Mouse (Mus musculus): ENCODE measurements at regions not wholly inside any gene's neighbourhood (a gene's known extent, or its start where the extent isn't known, plus 50 kb on each side); places are given as distances from the start of the nearest gene placed in this dataset.

DNA sequence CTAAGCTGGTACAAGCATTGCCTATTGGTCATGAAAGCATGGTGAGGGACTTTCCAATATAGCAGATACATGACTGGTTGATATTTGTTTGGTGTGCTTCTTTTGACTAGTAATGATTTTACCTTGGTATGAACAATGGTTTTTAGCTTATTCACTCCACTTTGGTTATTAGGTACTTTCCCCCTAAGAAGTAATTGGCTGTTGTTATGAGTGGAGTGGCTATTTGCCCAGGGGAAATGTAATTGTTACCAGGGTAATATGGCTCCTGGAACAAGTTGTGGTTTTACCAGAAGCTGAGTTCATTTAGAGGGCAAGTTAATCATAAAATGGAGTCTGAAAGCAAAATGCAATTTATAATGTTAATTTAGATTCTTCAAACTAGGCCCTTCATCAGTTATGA lies 1000.2 kb upstream of the Manea start:
- Histone ChIP-seq H3K79me2 (ENCODE audit: control insufficient read depth, insufficient read depth, low read length, poor library complexity) (no peaks in the 10 kb centered on the region), H3K27me3 (ENCODE audit: control insufficient read depth in 1 of 2, insufficient read depth in 2 of 2, low read length in 2 of 2) (no peaks in the 10 kb centered on the region), H3K4me1 (ENCODE audit: control insufficient read depth in 1 of 2, insufficient read depth in 2 of 2, low read length in 2 of 2) (no peaks in the 10 kb centered on the region), H3K27ac (ENCODE audit: control insufficient read depth, low read depth, low read length) (no peak overlapping the region), H3K36me3 (ENCODE audit: control insufficient read depth in 1 of 2, insufficient read depth in 2 of 2, low read length in 2 of 2) (no peaks in the 10 kb centered on the region), H3K9ac (ENCODE audit: control insufficient read depth, low read depth, low read length, poor library complexity, severe bottlenecking) (no peak overlapping the region), H3K9me3 (replicated peaks; ENCODE audit: insufficient read depth, low read length) (no peaks in the 10 kb centered on the region), H3K4me3 (ENCODE audit: control insufficient read depth in 1 of 2, insufficient read depth in 1 of 2, low read depth in 2 of 2, low read length in 2 of 2) (no peak overlapping the region)
- no peak for DNase-seq (ENCODE audit: low read depth, low spot score)
- no peak for TF ChIP-seq ELF1 (IDR thresholded peaks at IDR 0.05; ENCODE audit: low read depth, low read length)
- no peak for TF ChIP-seq MAFK (IDR thresholded peaks at IDR 0.05; ENCODE audit: borderline replicate concordance, low read depth, low read length)
- TF ChIP-seq CHD1 (IDR thresholded peaks at IDR 0.05; ENCODE audit: low read depth, low read length): no peak
- TF ChIP-seq HCFC1 (IDR thresholded peaks at IDR 0.05; ENCODE audit: low read depth, low read length): no peak
- no peak for TF ChIP-seq JUND (IDR thresholded peaks at IDR 0.05; ENCODE audit: low read depth, low read length)
- TF ChIP-seq CHD2 (IDR thresholded peaks at IDR 0.05; ENCODE audit: low read length): no peak
- TF ChIP-seq TBP (IDR thresholded peaks at IDR 0.05; ENCODE audit: low read depth, low read length): no peak
- no peak for TF ChIP-seq UBTF (IDR thresholded peaks at IDR 0.05; ENCODE audit: borderline replicate concordance, insufficient read depth, low read depth, low read length)
- TF ChIP-seq USF2 (IDR thresholded peaks at IDR 0.05; ENCODE audit: borderline replicate concordance in 1 of 2, insufficient read depth in 1 of 2, low read depth in 1 of 2, low read length in 2 of 2): no peak
- no peak for TF ChIP-seq NRF1 (IDR thresholded peaks at IDR 0.05; ENCODE audit: insufficient read depth, low read depth, low read length, poor library complexity, severe bottlenecking)
- TF ChIP-seq SIN3A (IDR thresholded peaks at IDR 0.05; ENCODE audit: low read length): no peak
- TF ChIP-seq TCF12 (IDR thresholded peaks at IDR 0.05; ENCODE audit: low read depth, low read length): no peak

DNA sequence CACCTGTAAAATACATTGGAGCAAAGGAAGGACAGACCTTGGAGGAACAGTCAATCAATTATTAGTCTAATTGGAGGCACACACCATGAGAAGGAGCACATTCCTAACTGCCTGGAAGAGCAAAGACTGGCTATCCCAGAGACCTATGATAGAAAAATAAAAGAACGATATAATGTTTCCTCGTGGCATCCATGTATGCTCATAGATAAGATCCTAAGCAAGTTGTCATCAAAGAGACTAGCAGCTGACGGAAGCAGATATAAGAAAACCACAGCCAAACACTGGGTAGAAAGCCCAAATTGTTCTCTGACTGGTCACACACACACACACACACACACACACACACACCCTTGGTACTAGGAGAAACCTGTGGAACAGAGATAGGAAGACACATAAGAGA lies 986.6 kb upstream of the Manea start:
- no peak for TF ChIP-seq MXI1 (IDR thresholded peaks at IDR 0.05; ENCODE audit: low read depth, low read length)
- no peak for TF ChIP-seq GATA1 (IDR thresholded peaks at IDR 0.05; ENCODE audit: low read depth, low read length)
- no peak for TF ChIP-seq ZC3H11A (IDR thresholded peaks at IDR 0.05; ENCODE audit: low read depth, low read length)
- no peak for TF ChIP-seq BHLHE40 (IDR thresholded peaks at IDR 0.05; ENCODE audit: borderline replicate concordance, low read depth, low read length)
- TF ChIP-seq ELF1 (IDR thresholded peaks at IDR 0.05; ENCODE audit: low read depth, low read length): no peak
- TF ChIP-seq ZMIZ1 (IDR thresholded peaks at IDR 0.05; ENCODE audit: low read depth, low read length): no peak
- no peak for TF ChIP-seq UBTF (IDR thresholded peaks at IDR 0.05; ENCODE audit: borderline replicate concordance, insufficient read depth, low read depth, low read length)
- H3K9ac ChIP-seq (ENCODE audit: control insufficient read depth, low read depth, low read length, poor library complexity, severe bottlenecking): no peak overlapping the region
- H3K36me3 ChIP-seq (ENCODE audit: control insufficient read depth in 1 of 2, insufficient read depth in 2 of 2, low read length in 2 of 2): no peaks in the 10 kb centered on the region
- no peaks in the 10 kb centered on the region for H3K9me3 ChIP-seq (replicated peaks; ENCODE audit: insufficient read depth, low read length)
- no peaks in the 10 kb centered on the region for H3K27me3 ChIP-seq (ENCODE audit: control insufficient read depth in 1 of 2, insufficient read depth in 2 of 2, low read length in 2 of 2)
- H3K27ac ChIP-seq (ENCODE audit: control insufficient read depth, low read depth, low read length): no peak overlapping the region
- no peaks in the 10 kb centered on the region for H3K4me1 ChIP-seq (ENCODE audit: control insufficient read depth in 1 of 2, insufficient read depth in 2 of 2, low read length in 2 of 2)
- no peaks in the 10 kb centered on the region for H3K79me2 ChIP-seq (ENCODE audit: control insufficient read depth, insufficient read depth, low read length, poor library complexity)
- no peak overlapping the region for H3K4me3 ChIP-seq (ENCODE audit: control insufficient read depth in 1 of 2, insufficient read depth in 1 of 2, low read depth in 2 of 2, low read length in 2 of 2)
- no peak for DNase-seq (ENCODE audit: low read depth, low spot score)
